Mouse (Mus musculus) forebrain, embryonic 15.5 days (tissue): ENCODE data around the gene Gli2. TPM values are rescaled to one million over a fixed set of nuclear protein-coding genes. Genes with fewer than 3 reads are reported as not detected.

Experiments
- ATAC-seq: fragments of 200-750 bp; cut with Nextera tagmentation; replicated peaks from 2 replicates; pipeline ENCODE4 v1.8.0; 2017; ENCODE audit warnings: mild to moderate bottlenecking, moderate TSS enrichment, moderate library complexity
- H3K27ac ChIP-seq: fragments of 300-500 bp; sonication (generic); replicated peaks from 2 replicates; pipeline ENCODE4 v1.5.1; 2015; ENCODE audit warnings: mild to moderate bottlenecking, inconsistent platforms
- H3K27me3 ChIP-seq: fragments of 300-500 bp; sonication (generic); 2 replicates; pipeline ENCODE4 v1.6.1; 2015; ENCODE audit warnings: inconsistent platforms
- H3K36me3 ChIP-seq: fragments of 300-500 bp; sonication (generic); 2 replicates; pipeline ENCODE4 v1.6.1; 2015; ENCODE audit warnings: mild to moderate bottlenecking, inconsistent platforms
- H3K4me1 ChIP-seq: fragments of 300-500 bp; sonication (generic); 2 replicates; pipeline ENCODE4 v1.6.1; 2015; ENCODE audit warnings: inconsistent platforms
- H3K4me2 ChIP-seq: fragments of 300-500 bp; sonication (generic); replicated peaks from 2 replicates; pipeline ENCODE4 v1.6.1; 2015; ENCODE audit warnings: mild to moderate bottlenecking, inconsistent platforms
- H3K4me3 ChIP-seq: fragments of 300-500 bp; sonication (generic); 2 replicates; pipeline ENCODE4 v1.5.1; 2015; ENCODE audit warnings: mild to moderate bottlenecking, inconsistent platforms
- H3K9ac ChIP-seq: fragments of 300-500 bp; sonication (generic); replicated peaks from 2 replicates; pipeline ENCODE4 v1.6.1; 2015; ENCODE audit warnings: mild to moderate bottlenecking, inconsistent platforms
- H3K9me3 ChIP-seq: fragments of 300-500 bp; sonication (generic); 2 replicates; pipeline ENCODE4 v1.6.1; 2016; ENCODE audit warnings: inconsistent platforms
- WGBS: fragments of 180-500 bp; shearing (Covaris S2); methylation state at CpG from one replicate; pipeline ENCODE4 v1.1.7; 2015; ENCODE audit warnings: mixed read lengths; 5-methylcytosine and 5-hydroxymethylcytosine counted together
- polyA plus RNA-seq: library from polyadenylated mRNA; unstranded; fragments of >200 nt; fragmentation: Nextera tagmentation; extraction: Ambion mirVana; gene quantifications from 2 replicates; pipeline ENCODE4 v1.2.1, GENCODE M21; 2015

Gene Gli2
- polyA plus RNA-seq, 1 experiment from 2014 or later, result 4.0 TPM

- H3K9ac ChIP-seq, result no peak overlapping the region
- no peak overlapping the region for H3K4me2 ChIP-seq
- no peaks in the 10 kb centered on the region for H3K36me3 ChIP-seq
- no peak for ATAC-seq
- 33% methylated on average over 3 of the region's 3 CpGs for WGBS
- H3K4me1 ChIP-seq, result peaks cover 45% of the 10 kb centered on the region
- no peak overlapping the region for H3K4me3 ChIP-seq
- no peaks in the 10 kb centered on the region for H3K9me3 ChIP-seq
- no peaks in the 10 kb centered on the region for H3K27me3 ChIP-seq
- no peak overlapping the region for H3K27ac ChIP-seq
Observed at GRCm38 (mm10) chr1:118904431-118904830, 149.0 kb downstream of the Gli2 start.

DNA sequence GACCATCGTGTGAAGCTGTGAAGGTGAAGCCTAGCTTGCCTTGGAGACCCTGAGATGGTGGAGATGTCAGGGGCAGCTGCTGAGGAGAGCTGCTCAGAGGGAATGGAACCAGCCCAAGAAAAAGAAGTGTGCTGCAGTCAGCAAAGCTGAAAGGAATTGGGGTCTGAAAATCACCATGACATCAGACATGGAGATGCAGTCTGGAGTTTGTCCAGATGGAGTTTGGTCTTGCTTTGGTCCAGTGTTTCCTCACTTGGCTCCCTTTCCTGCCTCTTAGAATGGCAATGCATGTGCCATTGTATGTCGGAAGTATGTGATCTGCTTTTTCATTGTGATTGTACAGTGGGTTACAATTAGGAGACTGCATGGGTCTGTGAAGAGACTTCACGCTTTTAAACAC lies 149.7 kb downstream of the Gli2 start:
- no peak for ATAC-seq
- no peak overlapping the region for H3K27ac ChIP-seq
- H3K9ac ChIP-seq, result no peak overlapping the region
- WGBS, result 84% methylated on average over 3 of the region's 3 CpGs
- H3K4me1 ChIP-seq, result peaks cover 38% of the 10 kb centered on the region
- no peak overlapping the region for H3K4me2 ChIP-seq
- no peaks in the 10 kb centered on the region for H3K27me3 ChIP-seq
- H3K36me3 ChIP-seq, result no peaks in the 10 kb centered on the region
- H3K9me3 ChIP-seq, result no peaks in the 10 kb centered on the region
- H3K4me3 ChIP-seq, result no peak overlapping the region

DNA sequence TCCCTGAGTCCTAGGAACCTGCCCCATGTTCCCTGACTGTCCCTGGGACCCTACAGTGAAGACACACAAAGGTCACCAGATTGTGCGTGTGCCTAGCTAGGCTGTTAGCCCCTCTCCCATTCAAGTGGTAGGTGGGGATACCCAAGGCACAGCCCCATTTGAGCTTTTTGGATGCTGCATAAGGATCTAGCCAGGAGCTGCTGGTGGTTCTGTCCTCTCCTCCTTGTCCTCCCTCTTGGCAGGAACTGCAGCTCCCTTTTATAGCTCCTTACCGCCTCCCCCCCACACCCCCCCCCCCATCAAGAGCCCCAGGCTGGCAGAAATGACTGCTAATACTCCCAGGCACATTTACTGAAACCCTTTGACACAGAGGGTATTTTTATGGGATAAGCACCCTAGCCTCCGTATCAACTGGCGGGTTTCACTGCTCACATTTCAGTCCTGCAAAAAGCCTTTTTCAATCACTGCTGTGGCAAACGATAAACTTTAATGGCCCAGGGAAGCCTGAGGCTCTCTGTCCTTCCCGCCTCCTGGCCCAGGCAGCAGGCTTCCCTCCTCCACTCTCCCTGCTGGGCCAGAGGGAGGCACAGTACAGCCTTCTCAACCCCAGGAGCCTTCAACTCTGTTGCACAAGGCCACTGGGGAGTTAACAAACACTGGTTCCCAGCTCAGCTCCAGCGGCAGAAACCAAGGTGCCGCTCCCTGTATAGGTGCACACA lies 151.4 kb downstream of the Gli2 start:
- 34% methylated on average over 7 of the region's 8 CpGs for WGBS
- H3K9ac ChIP-seq, result no peak overlapping the region

DNA sequence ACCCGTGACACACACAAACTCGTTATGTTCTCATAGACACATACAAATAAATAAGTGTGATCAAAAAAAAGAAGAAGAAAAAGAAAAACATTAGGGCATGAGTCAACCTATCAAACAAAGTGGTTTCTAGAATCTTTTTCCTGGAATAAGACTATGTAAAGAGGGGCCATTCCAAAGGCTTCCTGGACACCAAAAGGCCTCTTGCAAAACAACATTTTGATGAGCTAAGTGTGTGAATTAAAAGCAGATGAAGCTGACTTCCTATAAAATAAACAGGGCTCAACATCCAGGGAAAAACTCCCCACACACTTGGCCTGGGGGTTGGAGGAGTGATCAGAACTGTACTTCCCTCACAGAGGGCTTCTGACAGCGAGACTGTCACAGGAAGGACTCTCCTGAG lies 155.1 kb downstream of the Gli2 start:
- whole genome bisulfite sequencing, result 96% methylated on average over 3 of the region's 3 CpGs

More for the DNA sequence above, 151.4 kb downstream of the Gli2 start:
- H3K4me3 ChIP-seq, result no peak overlapping the region
- H3K27ac ChIP-seq, result no peak overlapping the region
- no peaks in the 10 kb centered on the region for H3K9me3 ChIP-seq
- no peaks in the 10 kb centered on the region for H3K36me3 ChIP-seq
- H3K4me2 ChIP-seq, result no peak overlapping the region
- H3K27me3 ChIP-seq, result no peaks in the 10 kb centered on the region
- ATAC-seq, result peak; percentile 42
- peaks cover 35% of the 10 kb centered on the region for H3K4me1 ChIP-seq

GRCm38 (mm10) chr1:118895026-118895762 lies 158.2 kb downstream of the Gli2 start:
- no peaks in the 10 kb centered on the region for H3K36me3 ChIP-seq
- H3K4me1 ChIP-seq, result peaks cover 16% of the 10 kb centered on the region
- H3K4me2 ChIP-seq, result no peak overlapping the region
- no peaks in the 10 kb centered on the region for H3K27me3 ChIP-seq
- no peaks in the 10 kb centered on the region for H3K9me3 ChIP-seq
- no peak overlapping the region for H3K27ac ChIP-seq
- WGBS, result 80% methylated on average over 9 of the region's 9 CpGs
- H3K9ac ChIP-seq, result no peak overlapping the region
- no peak for ATAC-seq
- no peak overlapping the region for H3K4me3 ChIP-seq

More for the DNA sequence above, 155.1 kb downstream of the Gli2 start:
- H3K4me2 ChIP-seq, result no peak overlapping the region
- no peaks in the 10 kb centered on the region for H3K36me3 ChIP-seq
- ATAC-seq, result no peak
- H3K27ac ChIP-seq, result no peak overlapping the region
- no peaks in the 10 kb centered on the region for H3K27me3 ChIP-seq
- H3K9me3 ChIP-seq, result no peaks in the 10 kb centered on the region
- peaks cover 9% of the 10 kb centered on the region for H3K4me1 ChIP-seq
- H3K4me3 ChIP-seq, result no peak overlapping the region
- no peak overlapping the region for H3K9ac ChIP-seq

DNA sequence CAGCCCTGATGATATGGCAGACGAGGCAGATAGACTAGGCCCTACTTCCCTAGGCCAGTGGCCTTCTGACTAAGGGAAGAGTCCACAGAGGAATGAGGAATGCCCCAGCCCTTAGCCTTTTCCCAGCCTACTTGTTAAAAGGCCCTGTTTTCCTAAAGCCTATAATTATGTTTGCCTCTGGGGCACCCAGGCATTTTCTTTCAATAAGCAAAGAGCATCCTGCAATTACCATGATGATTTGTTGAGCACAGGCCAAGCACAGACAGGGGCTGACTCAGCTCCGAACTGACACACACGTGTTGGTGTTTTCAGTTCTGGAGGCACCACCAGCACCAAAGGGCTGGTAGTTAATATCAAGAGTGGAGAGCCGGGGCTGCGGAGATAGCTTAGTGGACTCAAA lies 162.0 kb downstream of the Gli2 start:
- H3K9me3 ChIP-seq, result no peaks in the 10 kb centered on the region
- no peak overlapping the region for H3K4me3 ChIP-seq
- no peaks in the 10 kb centered on the region for H3K36me3 ChIP-seq
- H3K9ac ChIP-seq, result no peak overlapping the region
- no peak overlapping the region for H3K4me2 ChIP-seq
- peaks cover 22% of the 10 kb centered on the region for H3K4me1 ChIP-seq
- H3K27ac ChIP-seq, result no peak overlapping the region
- peak; percentile 44; the same call in 1 of the 2 replicates for ATAC-seq
- WGBS, result 36% methylated on average over 5 of the region's 5 CpGs
- no peaks in the 10 kb centered on the region for H3K27me3 ChIP-seq

- Histone ChIP-seq H3K36me3 (no peaks in the 10 kb centered on the region), H3K4me1 (peaks cover 22% of the 10 kb centered on the region), H3K9ac (no peak overlapping the region), H3K27ac (no peak overlapping the region), H3K27me3 (no peaks in the 10 kb centered on the region), H3K4me2 (no peak overlapping the region), H3K4me3 (no peak overlapping the region), H3K9me3 (no peaks in the 10 kb centered on the region)
- WGBS, result 39% methylated on average over 14 of the region's 14 CpGs
- ATAC-seq, result peak; percentile 57
Observed at GRCm38 (mm10) chr1:118890125-118890875, 163.1 kb downstream of the Gli2 start.

- no peak for ATAC-seq
- Histone ChIP-seq H3K27me3 (no peaks in the 10 kb centered on the region), H3K4me3 (no peak overlapping the region), H3K9ac (no peak overlapping the region), H3K4me2 (no peak overlapping the region), H3K36me3 (no peaks in the 10 kb centered on the region), H3K27ac (no peak overlapping the region), H3K4me1 (no peaks in the 10 kb centered on the region), H3K9me3 (no peaks in the 10 kb centered on the region)
- 67% methylated on average over 7 of the region's 7 CpGs for WGBS
Observed at GRCm38 (mm10) chr1:118880781-118881247, 172.6 kb downstream of the Gli2 start.

GRCm38 (mm10) chr1:118878291-118878690 lies 175.1 kb downstream of the Gli2 start:
- H3K9ac ChIP-seq, result no peak overlapping the region
- no peaks in the 10 kb centered on the region for H3K9me3 ChIP-seq
- WGBS, result 88% methylated on average over 6 of the region's 6 CpGs
- no peaks in the 10 kb centered on the region for H3K27me3 ChIP-seq
- no peak overlapping the region for H3K4me3 ChIP-seq
- no peak overlapping the region for H3K27ac ChIP-seq
- ATAC-seq, result no peak
- no peaks in the 10 kb centered on the region for H3K4me1 ChIP-seq
- H3K36me3 ChIP-seq, result no peaks in the 10 kb centered on the region
- no peak overlapping the region for H3K4me2 ChIP-seq

- WGBS, result 83% methylated on average over 9 of the region's 9 CpGs
- no peaks in the 10 kb centered on the region for H3K27me3 ChIP-seq
- no peak overlapping the region for H3K4me3 ChIP-seq
- ATAC-seq, result no peak
- H3K9ac ChIP-seq, result no peak overlapping the region
- H3K9me3 ChIP-seq, result no peaks in the 10 kb centered on the region
- no peak overlapping the region for H3K27ac ChIP-seq
- no peaks in the 10 kb centered on the region for H3K36me3 ChIP-seq
- H3K4me1 ChIP-seq, result no peaks in the 10 kb centered on the region
- no peak overlapping the region for H3K4me2 ChIP-seq
Observed at GRCm38 (mm10) chr1:118875227-118875626, 178.2 kb downstream of the Gli2 start.

DNA sequence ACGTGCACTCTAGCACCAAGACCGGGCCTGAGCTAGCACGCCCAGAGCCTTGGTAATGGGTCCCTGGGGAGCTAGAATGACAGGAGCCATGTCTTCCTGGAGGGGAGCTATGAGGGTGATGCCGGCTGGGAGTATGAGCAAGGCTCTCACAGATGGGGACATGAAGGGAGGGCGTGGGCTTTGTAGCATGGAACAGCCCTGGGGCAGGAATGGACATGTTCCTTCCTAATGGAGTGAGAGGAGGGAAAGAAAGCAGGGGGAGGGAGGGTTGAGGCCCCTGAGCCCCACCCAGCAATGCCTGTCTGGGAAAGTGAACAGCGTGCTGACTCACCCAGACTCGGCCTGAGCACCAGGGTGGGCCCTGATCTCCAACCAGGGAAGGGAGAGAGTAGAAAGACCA lies 179.9 kb downstream of the Gli2 start:
- H3K9ac ChIP-seq, result no peak overlapping the region
- no peaks in the 10 kb centered on the region for H3K9me3 ChIP-seq
- ATAC-seq, result no peak
- no peaks in the 10 kb centered on the region for H3K27me3 ChIP-seq
- WGBS, result 87% methylated on average over 7 of the region's 7 CpGs
- no peaks in the 10 kb centered on the region for H3K4me1 ChIP-seq
- H3K4me2 ChIP-seq, result no peak overlapping the region
- no peaks in the 10 kb centered on the region for H3K36me3 ChIP-seq
- H3K27ac ChIP-seq, result no peak overlapping the region
- H3K4me3 ChIP-seq, result no peak overlapping the region

GRCm38 (mm10) chr1:118864735-118865134 lies 188.7 kb downstream of the Gli2 start:
- no peak overlapping the region for H3K4me2 ChIP-seq
- H3K9ac ChIP-seq, result no peak overlapping the region
- H3K4me1 ChIP-seq, result no peaks in the 10 kb centered on the region
- no peaks in the 10 kb centered on the region for H3K27me3 ChIP-seq
- H3K36me3 ChIP-seq, result no peaks in the 10 kb centered on the region
- no peak overlapping the region for H3K27ac ChIP-seq
- H3K9me3 ChIP-seq, result no peaks in the 10 kb centered on the region
- WGBS, result 80% methylated on average over 9 of the region's 9 CpGs
- no peak for ATAC-seq
- H3K4me3 ChIP-seq, result no peak overlapping the region
